Mouse (Mus musculus) stomach, postnatal 0 days (tissue): ENCODE measurements around the gene St3gal6. TPM values are rescaled to one million over a fixed set of nuclear protein-coding genes. Genes with fewer than 3 reads are reported as not detected.

Experiments used
- ATAC-seq: fragments of 200-750 bp; cut with Nextera tagmentation; 2 replicates; pipeline ENCODE4 v1.8.0; 2017; ENCODE audit not compliant: low FRiP score, low TSS enrichment
- DNase-seq: peaks from one replicate; pipeline ENCODE4 v3.0.0-alpha.2; 2016; ENCODE audit warnings: low spot score
- H3K27ac ChIP-seq: fragments of 300-500 bp; sonication (generic); replicated peaks from 2 replicates; pipeline ENCODE4 v1.5.1; 2014; ENCODE audit warnings: mild to moderate bottlenecking, control low read depth
- H3K27me3 ChIP-seq: fragments of 300-500 bp; sonication (generic); 2 replicates; pipeline ENCODE4 v1.6.1; 2014; ENCODE audit warnings: low read length; ENCODE audit not compliant: control insufficient read depth, insufficient read depth
- H3K36me3 ChIP-seq: fragments of 300-500 bp; sonication (generic); 2 replicates; pipeline ENCODE4 v1.6.1; 2014; ENCODE audit warnings: low read length, mixed read lengths; ENCODE audit not compliant: control insufficient read depth, insufficient read depth
- H3K4me1 ChIP-seq: fragments of 300-500 bp; sonication (generic); replicated peaks from 2 replicates; pipeline ENCODE4 v1.6.1; 2014; ENCODE audit warnings: antibody characterized with exemption; ENCODE audit not compliant: control insufficient read depth, insufficient read depth
- H3K4me2 ChIP-seq: fragments of 300-500 bp; sonication (generic); replicated peaks from 2 replicates; pipeline ENCODE4 v1.6.1; 2014; ENCODE audit warnings: low read depth, mild to moderate bottlenecking, control low read depth, moderate library complexity
- H3K4me3 ChIP-seq: fragments of 300-500 bp; sonication (generic); 2 replicates; pipeline ENCODE4 v1.5.1; 2014; ENCODE audit warnings: low read depth, low read length, control low read depth
- H3K9ac ChIP-seq: fragments of 300-500 bp; sonication (generic); 2 replicates; pipeline ENCODE4 v1.6.1; 2014; ENCODE audit warnings: mild to moderate bottlenecking, low read length, control low read depth, mixed read lengths
- H3K9me3 ChIP-seq: fragments of 300-500 bp; sonication (generic); 2 replicates; pipeline ENCODE4 v1.6.1; 2016; ENCODE audit warnings: low read length; ENCODE audit not compliant: control insufficient read depth
- CTCF ChIP-seq: IDR thresholded peaks from 2 replicates; pipeline ENCODE4 v1.5.1; 2016; ENCODE audit warnings: antibody characterized with exemption, low read depth, mild to moderate bottlenecking, moderate library complexity
- EP300 ChIP-seq: optimal IDR thresholded peaks from 2 replicates; pipeline ENCODE3; 2016; ENCODE audit warnings: antibody characterized with exemption
- WGBS: fragments of 180-500 bp; shearing (Covaris S2); extraction: QIAGEN DNeasy Blood & Tissue Kit; methylation state at CpG from one replicate; pipeline ENCODE4 v1.1.7; 2014; 5-methylcytosine and 5-hydroxymethylcytosine counted together
- polyA plus RNA-seq: library from polyadenylated mRNA; unstranded; fragments of >200 nt; fragmentation: Nextera tagmentation; extraction: Ambion mirVana; gene quantifications from 2 replicates; pipeline ENCODE4 v1.2.1, GENCODE M21; 2015

The St3gal6 gene
- polyA plus RNA-seq, 1 experiment from 2014 or later = 8.0 TPM

DNA sequence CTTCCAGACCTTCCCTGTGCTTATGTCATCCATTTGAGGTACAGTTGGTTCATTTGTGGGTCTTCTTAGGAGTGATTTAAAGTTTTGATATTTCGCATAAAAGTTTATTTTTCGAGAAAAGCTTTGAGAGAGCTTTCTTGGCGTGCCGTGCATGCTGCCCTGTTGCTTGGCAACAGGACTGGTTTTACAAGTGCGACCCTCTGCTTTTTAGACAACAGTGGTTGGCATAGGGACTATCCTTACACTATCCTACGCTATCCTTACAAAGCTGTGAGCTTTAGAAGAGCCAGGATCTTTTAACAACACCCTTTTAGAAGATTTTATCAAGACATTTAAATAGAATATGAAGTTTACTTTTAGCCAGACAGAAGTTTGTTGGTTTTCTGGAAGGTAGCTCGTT lies 93.8 kb downstream of the St3gal6 start:
- Histone ChIP-seq H3K27me3 (no peaks in the 10 kb centered on the region), H3K27ac (no peak overlapping the region), H3K4me1 (no peaks in the 10 kb centered on the region), H3K4me3 (no peak overlapping the region), H3K9ac (no peak overlapping the region), H3K9me3 (no peaks in the 10 kb centered on the region), H3K4me2 (no peak overlapping the region), H3K36me3 (no peaks in the 10 kb centered on the region)
- 69% methylated on average over 7 of the region's 7 CpGs for WGBS
- TF ChIP-seq EP300 (no peak), CTCF (no peak)
- no peak for DNase-seq
- ATAC-seq = no peak

DNA sequence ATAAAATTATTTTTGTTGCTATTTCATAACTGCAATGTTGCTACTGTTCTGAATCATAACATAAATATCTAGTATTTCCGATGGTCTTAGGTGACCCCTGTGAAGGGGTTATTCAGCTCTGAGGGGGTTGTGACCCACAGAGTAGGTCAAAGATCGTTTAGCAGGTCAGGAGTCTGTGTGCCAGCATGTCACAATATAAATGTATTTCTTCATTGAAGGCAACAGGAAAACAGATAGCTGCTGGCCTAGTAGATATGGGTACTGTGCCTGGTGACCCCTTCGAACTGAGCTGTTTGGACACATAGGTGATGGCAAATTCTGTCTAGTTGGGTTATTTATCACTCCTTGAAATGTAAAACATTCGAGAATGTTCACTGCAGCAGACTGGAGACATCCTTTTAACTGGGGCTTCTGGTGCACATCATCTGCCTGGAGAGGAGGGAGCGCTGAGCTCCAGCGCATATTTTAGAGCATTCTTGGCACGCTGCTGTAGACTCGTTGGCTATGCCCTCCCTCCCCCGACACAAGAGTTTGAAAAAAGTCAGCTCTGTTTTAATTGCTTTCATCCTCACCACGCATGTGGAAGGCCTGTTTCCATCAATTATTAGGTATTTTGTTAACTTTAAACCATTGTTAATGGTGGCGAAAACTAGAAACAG lies 102.2 kb downstream of the St3gal6 start:
- 0 out of 2 replicates have a peak, but pooled peaks cover 2% of the 10 kb centered on the region for H3K4me1 ChIP-seq
- no peak overlapping the region for H3K27ac ChIP-seq
- DNase-seq (no peak), ATAC-seq (no peak)
- TF ChIP-seq CTCF (no peak), EP300 (no peak)
- no peaks in the 10 kb centered on the region for H3K9me3 ChIP-seq
- WGBS = 33% methylated on average over 11 of the region's 11 CpGs
- no peaks in the 10 kb centered on the region for H3K27me3 ChIP-seq
- H3K36me3 ChIP-seq = no peaks in the 10 kb centered on the region
- no peak overlapping the region for H3K9ac ChIP-seq
- no peak overlapping the region for H3K4me2 ChIP-seq
- H3K4me3 ChIP-seq = no peak overlapping the region

Other genes with a start within 250 kb of the St3gal6 start
- 3.7 and 4.5 TPM in 2 replicates for gene Dcbld2, start 115.8 kb downstream of the St3gal6 start, polyA plus RNA-seq
- gene Gm813, start 92.7 kb upstream of the St3gal6 start, polyA plus RNA-seq = not detected in 2 replicates
- gene E330017A01Rik, start 114.5 kb upstream of the St3gal6 start, polyA plus RNA-seq = not detected in 2 replicates
- gene Cpox, start 146.0 kb upstream of the St3gal6 start, polyA plus RNA-seq = 42.3 and 44.9 TPM in 2 replicates
- not detected in 2 replicates for gene Gpr15, start 194.8 kb upstream of the St3gal6 start, polyA plus RNA-seq
- gene Cldnd1, start 203.7 kb upstream of the St3gal6 start, polyA plus RNA-seq = 91.1 and 92.7 TPM in 2 replicates
- gene Olfr172, start 238.9 kb upstream of the St3gal6 start, polyA plus RNA-seq = not detected in 2 replicates